Mouse (Mus musculus): ENCODE measurements at regions not wholly inside any gene's neighbourhood (a gene's known extent, or its start where the extent isn't known, plus 50 kb on each side); places are given as distances from the start of the nearest gene placed in this dataset.

DNA sequence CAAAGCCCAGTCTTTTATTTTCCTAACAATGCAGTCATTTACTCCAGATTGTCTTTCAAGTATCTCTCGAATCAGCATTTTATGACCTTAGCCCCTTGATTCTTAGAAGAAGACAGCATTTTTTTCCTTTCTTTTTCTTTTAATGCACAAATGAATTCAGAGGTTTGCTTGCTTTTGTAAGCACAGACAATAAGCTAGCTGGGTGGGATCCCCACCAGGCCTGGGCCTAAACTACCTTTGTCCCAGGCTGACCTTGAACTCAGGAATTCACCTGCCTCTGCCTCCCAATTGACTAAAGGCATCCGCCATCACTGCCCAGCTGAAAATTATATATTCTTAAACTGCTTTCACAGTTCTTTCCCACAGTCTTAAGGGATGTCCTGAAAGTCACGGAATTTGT lies 195.5 kb upstream of the Ednra start:
- no peak overlapping the region for H3K9ac ChIP-seq
- no peak overlapping the region for H3K4me3 ChIP-seq
- no peak for ATAC-seq (ENCODE audit: low FRiP score, low read depth)
- no peaks in the 10 kb centered on the region for H3K36me3 ChIP-seq
- peaks cover 9% of the 10 kb centered on the region; the same call in 1 of the 2 replicates for H3K9me3 ChIP-seq
- H3K4me2 ChIP-seq (replicated peaks), result no peak overlapping the region
- no peaks in the 10 kb centered on the region for H3K4me1 ChIP-seq
- no peak overlapping the region for H3K27ac ChIP-seq
- H3K27me3 ChIP-seq (replicated peaks), result no peaks in the 10 kb centered on the region
- 77% methylated on average over 3 of the region's 3 CpGs for WGBS

DNA sequence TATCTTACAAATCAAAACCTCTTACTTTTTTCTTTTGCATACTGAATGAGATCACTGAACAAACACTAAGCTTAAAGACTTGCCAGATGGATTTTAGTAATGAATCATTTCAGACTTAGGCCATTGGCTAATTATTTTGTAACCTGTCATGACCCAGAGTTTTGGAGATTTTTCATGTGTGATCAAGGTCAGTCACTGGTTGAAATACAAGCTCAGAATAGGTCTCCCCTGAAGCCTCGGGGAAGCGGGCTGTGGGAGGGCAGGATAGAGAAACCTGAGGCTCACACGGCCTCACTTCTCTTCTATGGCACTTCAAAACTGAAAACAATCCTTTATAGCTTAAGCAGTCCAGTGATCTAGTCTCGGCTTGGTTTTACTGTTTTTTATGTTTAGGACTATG lies 197.6 kb upstream of the Ednra start:
- Histone ChIP-seq H3K4me1 (no peaks in the 10 kb centered on the region), H3K9me3 (peaks cover 9% of the 10 kb centered on the region; the same call in 1 of the 2 replicates), H3K27me3 (replicated peaks) (no peaks in the 10 kb centered on the region), H3K27ac (no peak overlapping the region), H3K4me3 (no peak overlapping the region), H3K4me2 (replicated peaks) (no peak overlapping the region), H3K36me3 (no peaks in the 10 kb centered on the region), H3K9ac (no peak overlapping the region)
- 80% methylated on average over 4 of the region's 4 CpGs for WGBS
- ATAC-seq (ENCODE audit: low FRiP score, low read depth), result no peak

DNA sequence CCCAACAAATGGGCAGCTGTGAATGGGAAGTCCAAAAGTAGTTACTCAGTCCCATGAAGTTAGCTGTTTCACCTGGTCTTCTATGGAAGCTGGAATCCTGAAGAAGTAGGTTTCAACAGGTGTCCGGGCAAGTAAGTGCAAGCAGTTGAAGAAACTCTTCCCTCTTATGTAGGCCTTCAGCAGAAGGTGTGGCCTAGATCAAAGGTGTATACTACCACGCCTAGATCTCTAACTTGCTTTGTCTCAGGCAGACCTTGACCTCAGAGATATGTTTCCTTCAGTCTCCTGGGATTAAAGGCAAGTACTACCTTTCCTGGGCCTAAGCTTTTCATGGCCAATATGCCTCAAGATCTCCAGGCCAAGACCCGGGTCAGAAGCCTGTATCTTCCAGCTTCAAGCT lies 223.4 kb upstream of the Ednra start:
- no peak overlapping the region for H3K9ac ChIP-seq
- 93% methylated on average over 3 of the region's 3 CpGs for WGBS
- H3K4me1 ChIP-seq, result no peaks in the 10 kb centered on the region
- ATAC-seq (ENCODE audit: low FRiP score, low read depth), result no peak
- no peaks in the 10 kb centered on the region for H3K27me3 ChIP-seq (replicated peaks)
- H3K27ac ChIP-seq, result no peak overlapping the region
- no peaks in the 10 kb centered on the region for H3K36me3 ChIP-seq
- no peak overlapping the region for H3K4me3 ChIP-seq
- H3K9me3 ChIP-seq, result no peaks in the 10 kb centered on the region
- H3K4me2 ChIP-seq (replicated peaks), result no peak overlapping the region

DNA sequence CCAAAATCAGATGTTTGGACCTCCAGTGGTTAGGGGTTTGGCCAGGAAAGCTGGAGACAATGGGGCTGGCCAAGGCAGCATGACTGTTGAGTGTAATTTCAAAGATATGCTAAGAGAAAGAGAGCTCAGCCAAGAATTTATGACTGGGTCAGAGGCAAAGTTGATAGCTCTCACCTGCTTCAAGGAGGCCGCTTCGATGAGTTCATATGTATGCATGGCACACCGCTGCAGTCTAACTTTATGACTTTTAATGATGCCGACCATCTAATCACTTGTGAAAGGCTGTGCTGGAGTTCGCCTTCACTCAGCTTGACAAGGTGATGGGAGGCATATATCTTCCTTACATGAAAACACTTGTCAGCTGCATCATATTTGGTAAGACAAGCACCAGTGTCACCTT lies 225.4 kb upstream of the Ednra start:
- Histone ChIP-seq H3K27ac (no peak overlapping the region), H3K4me1 (no peaks in the 10 kb centered on the region), H3K4me2 (replicated peaks) (no peak overlapping the region), H3K4me3 (no peak overlapping the region), H3K9me3 (no peaks in the 10 kb centered on the region), H3K27me3 (replicated peaks) (no peaks in the 10 kb centered on the region), H3K9ac (no peak overlapping the region), H3K36me3 (no peaks in the 10 kb centered on the region)
- ATAC-seq (ENCODE audit: low FRiP score, low read depth), result no peak
- WGBS, result 73% methylated on average over 5 of the region's 5 CpGs

DNA sequence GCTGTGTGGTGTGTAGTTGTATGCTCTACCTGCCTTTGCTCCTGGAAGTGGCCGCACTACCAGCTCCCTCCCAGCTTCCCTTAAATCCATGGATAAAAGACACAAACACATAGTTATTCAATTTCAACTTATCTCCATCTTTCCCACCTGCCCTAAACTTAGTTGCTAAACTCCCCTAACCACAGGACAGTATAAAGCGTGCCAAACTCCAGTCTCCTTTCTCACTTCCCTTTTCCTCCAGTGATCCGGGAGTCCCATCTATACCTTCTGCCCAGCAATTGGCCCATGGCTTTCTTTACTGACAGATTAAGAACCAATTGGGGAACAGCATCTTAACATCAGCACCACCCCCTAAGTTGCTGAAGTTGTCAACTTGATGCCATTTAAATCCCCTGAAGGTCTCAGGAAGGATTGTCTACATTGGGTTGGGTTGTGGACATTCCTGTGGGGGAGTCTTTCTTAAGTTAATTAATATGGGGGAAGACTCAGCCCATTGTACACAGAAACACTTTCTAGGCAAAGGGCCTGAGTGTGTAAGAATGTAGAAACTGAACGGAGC lies 234.6 kb upstream of the Ednra start:
- Histone ChIP-seq H3K36me3 (no peaks in the 10 kb centered on the region), H3K9me3 (no peaks in the 10 kb centered on the region), H3K27ac (no peak overlapping the region), H3K4me1 (no peaks in the 10 kb centered on the region), H3K4me2 (replicated peaks) (no peak overlapping the region), H3K27me3 (replicated peaks) (no peaks in the 10 kb centered on the region), H3K9ac (no peak overlapping the region), H3K4me3 (no peak overlapping the region)
- 91% methylated on average over 4 of the region's 4 CpGs for WGBS
- ATAC-seq (ENCODE audit: low FRiP score, low read depth), result no peak

DNA sequence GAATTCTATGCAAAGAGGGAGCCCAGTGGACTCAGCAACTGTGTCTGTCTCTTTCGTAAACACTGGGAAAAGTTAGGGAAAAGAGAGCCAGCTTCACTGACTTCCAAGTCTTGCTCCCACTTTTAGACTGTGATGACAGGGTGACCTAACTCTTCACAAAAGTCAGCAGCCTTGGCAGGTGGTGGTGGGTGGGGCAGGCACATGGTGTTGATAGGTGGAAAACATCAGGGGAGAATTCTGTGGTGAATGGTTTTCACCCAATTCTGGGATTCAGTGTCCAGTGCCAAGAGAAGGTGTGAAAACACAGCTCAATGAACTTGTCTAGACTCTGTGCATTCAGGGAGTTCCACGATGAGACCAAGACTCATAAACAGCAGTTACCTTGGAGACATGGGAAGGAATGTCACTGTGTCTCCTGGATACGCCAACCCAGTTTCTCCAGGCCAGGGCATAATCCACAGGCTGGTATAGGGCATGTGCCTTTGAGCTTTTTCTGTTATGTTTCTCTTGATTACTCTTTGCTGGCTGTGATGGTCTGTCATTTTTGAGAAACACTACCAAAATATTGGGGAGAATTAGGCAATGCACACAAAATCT lies 238.9 kb upstream of the Ednra start:
- Histone ChIP-seq H3K9ac (no peak overlapping the region), H3K9me3 (no peaks in the 10 kb centered on the region), H3K27me3 (replicated peaks) (no peaks in the 10 kb centered on the region), H3K4me1 (no peaks in the 10 kb centered on the region), H3K36me3 (no peaks in the 10 kb centered on the region), H3K4me2 (replicated peaks) (no peak overlapping the region), H3K27ac (no peak overlapping the region), H3K4me3 (no peak overlapping the region)
- ATAC-seq (ENCODE audit: low FRiP score, low read depth), result peak; percentile 29; the same call in 1 of the 2 replicates
- WGBS, result 47% methylated on average over 3 of the region's 3 CpGs

DNA sequence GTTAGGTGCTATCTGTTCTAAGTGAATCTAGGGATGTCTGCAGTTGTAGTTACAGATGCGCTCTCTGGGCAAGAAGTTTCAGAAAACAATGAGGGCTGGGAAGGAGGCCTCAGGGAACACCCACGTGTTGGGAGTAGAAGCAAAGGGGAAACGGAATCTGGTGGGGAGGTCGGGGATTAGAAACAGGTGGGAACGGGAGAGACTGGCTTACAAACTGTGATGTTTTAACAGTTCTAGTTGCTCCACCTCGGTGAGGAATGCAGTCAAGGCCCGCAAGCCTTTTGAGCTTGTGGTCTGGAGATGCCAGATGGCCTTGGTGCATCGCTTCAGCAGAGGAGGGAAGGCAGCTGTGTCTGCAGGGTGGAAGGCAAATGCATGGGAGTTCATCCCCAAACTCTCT lies 242.7 kb upstream of the Ttc29 start:
- no peak overlapping the region for H3K27ac ChIP-seq
- H3K27me3 ChIP-seq (replicated peaks), result no peaks in the 10 kb centered on the region
- no peaks in the 10 kb centered on the region for H3K36me3 ChIP-seq
- H3K4me3 ChIP-seq, result no peak overlapping the region
- no peaks in the 10 kb centered on the region for H3K9me3 ChIP-seq
- WGBS, result 75% methylated on average over 8 of the region's 8 CpGs
- no peak for ATAC-seq (ENCODE audit: low FRiP score, low read depth)
- H3K4me1 ChIP-seq, result no peaks in the 10 kb centered on the region
- no peak overlapping the region for H3K4me2 ChIP-seq (replicated peaks)
- no peak overlapping the region for H3K9ac ChIP-seq

DNA sequence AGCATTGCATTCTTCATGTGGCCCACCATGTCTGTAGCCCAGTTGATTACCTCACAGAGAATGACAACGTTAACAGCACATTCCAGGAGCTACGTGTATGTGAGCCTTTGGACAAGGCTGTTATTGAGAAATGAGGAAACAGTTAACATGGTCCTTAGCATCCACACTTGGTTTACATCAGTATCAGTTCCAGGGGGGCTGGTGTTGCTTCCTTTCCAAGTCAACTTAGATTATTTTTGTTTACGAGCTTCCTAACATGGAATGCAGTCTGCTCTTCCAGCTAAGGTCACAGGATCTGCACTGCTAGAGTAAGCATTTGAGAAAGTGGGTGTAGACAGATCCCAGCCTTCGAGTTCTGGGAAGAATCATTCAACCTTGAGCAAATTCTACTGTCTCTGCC lies 239.4 kb upstream of the Ttc29 start:
- no peak for ATAC-seq (ENCODE audit: low FRiP score, low read depth)
- no peak overlapping the region for H3K4me3 ChIP-seq
- H3K4me2 ChIP-seq (replicated peaks), result no peak overlapping the region
- H3K9ac ChIP-seq, result no peak overlapping the region
- WGBS, result 87% methylated on average over 4 of the region's 4 CpGs
- no peaks in the 10 kb centered on the region for H3K27me3 ChIP-seq (replicated peaks)
- no peaks in the 10 kb centered on the region for H3K36me3 ChIP-seq
- no peaks in the 10 kb centered on the region for H3K9me3 ChIP-seq
- H3K4me1 ChIP-seq, result no peaks in the 10 kb centered on the region
- H3K27ac ChIP-seq, result no peak overlapping the region

DNA sequence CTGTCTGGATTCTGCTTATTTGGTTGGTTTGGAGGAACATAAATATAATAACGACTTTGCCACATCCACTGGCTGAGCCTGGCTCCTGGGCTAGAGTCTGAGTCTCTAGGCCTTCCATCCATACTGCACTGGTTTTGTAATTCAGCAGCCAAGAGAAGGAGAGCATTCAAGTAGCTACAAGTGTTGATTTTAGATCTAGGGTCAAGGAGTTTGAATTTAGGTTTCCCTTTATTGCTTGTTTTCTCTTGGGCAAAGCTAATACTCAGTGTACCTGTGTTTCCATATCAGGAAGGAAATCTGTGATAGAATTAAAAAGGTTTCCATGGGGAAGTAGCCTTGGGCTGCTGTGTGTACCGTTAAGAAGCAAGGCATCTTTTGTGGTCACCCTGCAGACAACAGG lies 234.0 kb upstream of the Ttc29 start:
- H3K36me3 ChIP-seq, result no peaks in the 10 kb centered on the region
- no peaks in the 10 kb centered on the region for H3K27me3 ChIP-seq (replicated peaks)
- no peak for ATAC-seq (ENCODE audit: low FRiP score, low read depth)
- no peak overlapping the region for H3K9ac ChIP-seq
- H3K9me3 ChIP-seq, result no peaks in the 10 kb centered on the region
- 76% methylated on average over 2 of the region's 2 CpGs for WGBS
- no peaks in the 10 kb centered on the region for H3K4me1 ChIP-seq
- H3K4me2 ChIP-seq (replicated peaks), result no peak overlapping the region
- H3K4me3 ChIP-seq, result no peak overlapping the region
- H3K27ac ChIP-seq, result no peak overlapping the region

DNA sequence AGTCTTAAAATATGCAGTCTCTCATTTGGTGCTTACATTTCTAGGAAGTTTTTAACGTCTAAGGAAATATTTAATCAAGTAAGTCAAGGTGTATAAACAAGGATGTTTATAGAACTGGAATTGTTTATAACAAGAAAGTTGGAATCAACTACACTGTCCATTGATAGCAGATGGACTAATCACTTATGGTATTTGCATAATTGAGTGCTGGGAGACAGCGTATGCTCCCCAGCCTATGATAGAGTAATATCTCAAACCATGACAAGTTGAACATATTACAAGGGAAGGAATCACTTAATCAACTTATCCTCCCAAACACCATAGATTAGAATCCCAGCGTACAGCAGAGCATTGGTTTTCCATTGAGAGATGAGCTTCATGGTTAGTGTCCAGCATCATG lies 232.4 kb upstream of the Ttc29 start:
- H3K4me1 ChIP-seq, result no peaks in the 10 kb centered on the region
- H3K9me3 ChIP-seq, result no peaks in the 10 kb centered on the region
- no peak overlapping the region for H3K27ac ChIP-seq
- no peaks in the 10 kb centered on the region for H3K36me3 ChIP-seq
- no peaks in the 10 kb centered on the region for H3K27me3 ChIP-seq (replicated peaks)
- no peak for ATAC-seq (ENCODE audit: low FRiP score, low read depth)
- H3K9ac ChIP-seq, result no peak overlapping the region
- no peak overlapping the region for H3K4me2 ChIP-seq (replicated peaks)
- 88% methylated on average over 3 of the region's 3 CpGs for WGBS
- H3K4me3 ChIP-seq, result no peak overlapping the region

DNA sequence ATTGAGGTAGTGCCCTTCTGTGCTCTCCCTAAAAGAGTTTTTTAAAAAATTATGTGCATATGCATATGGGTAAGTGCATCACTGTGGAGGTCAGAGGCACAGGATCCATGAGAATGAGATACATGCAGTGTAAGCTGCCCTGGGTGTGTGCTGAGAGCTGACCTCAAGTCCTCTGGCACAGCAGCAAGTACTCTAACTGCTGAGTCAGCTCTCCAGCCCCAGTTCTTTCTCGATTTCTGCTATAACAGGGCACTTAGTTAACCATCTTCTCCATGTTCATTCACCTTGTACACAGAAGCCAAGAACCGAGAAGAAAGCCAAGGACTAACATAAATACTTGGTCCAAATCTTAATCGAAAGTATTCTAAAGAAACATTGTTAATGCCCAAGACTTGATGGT lies 231.1 kb upstream of the Ttc29 start:
- H3K27me3 ChIP-seq (replicated peaks), result no peaks in the 10 kb centered on the region

DNA sequence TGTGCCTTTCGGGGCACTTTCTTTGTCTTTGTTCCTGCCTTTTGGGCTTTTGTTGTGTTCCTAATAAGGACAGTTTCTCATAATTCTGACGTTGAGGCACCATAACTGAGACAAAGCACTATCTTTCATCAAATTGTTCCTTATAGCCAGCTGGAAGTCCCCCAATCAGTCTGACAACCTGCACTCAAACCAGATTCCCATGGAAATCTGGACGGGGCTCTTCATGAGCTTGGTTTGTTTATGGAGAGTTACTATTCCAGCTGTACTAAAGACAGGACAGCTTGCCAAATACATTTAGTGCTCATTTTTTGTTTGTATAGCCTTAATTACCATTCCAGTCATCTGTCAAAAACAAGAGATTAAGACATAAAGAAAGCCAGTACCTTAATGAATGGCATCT lies 229.6 kb upstream of the Ttc29 start:
- no peaks in the 10 kb centered on the region for H3K27me3 ChIP-seq (replicated peaks)
- no peaks in the 10 kb centered on the region for H3K36me3 ChIP-seq
- ATAC-seq (ENCODE audit: low FRiP score, low read depth), result no peak
- no peaks in the 10 kb centered on the region for H3K9me3 ChIP-seq
- no peak overlapping the region for H3K4me2 ChIP-seq (replicated peaks)
- WGBS, result 76% methylated on average over 3 of the region's 3 CpGs
- no peak overlapping the region for H3K9ac ChIP-seq
- no peak overlapping the region for H3K4me3 ChIP-seq
- H3K27ac ChIP-seq, result no peak overlapping the region
- no peaks in the 10 kb centered on the region for H3K4me1 ChIP-seq

More for the DNA sequence above, 231.1 kb upstream of the Ttc29 start:
- H3K4me2 ChIP-seq (replicated peaks), result no peak overlapping the region
- no peaks in the 10 kb centered on the region for H3K4me1 ChIP-seq
- H3K4me3 ChIP-seq, result no peak overlapping the region
- H3K9ac ChIP-seq, result no peak overlapping the region
- H3K27ac ChIP-seq, result no peak overlapping the region
- WGBS, result 80% methylated on average over 3 of the region's 3 CpGs
- H3K9me3 ChIP-seq, result no peaks in the 10 kb centered on the region
- H3K36me3 ChIP-seq, result no peaks in the 10 kb centered on the region
- no peak for ATAC-seq (ENCODE audit: low FRiP score, low read depth)

DNA sequence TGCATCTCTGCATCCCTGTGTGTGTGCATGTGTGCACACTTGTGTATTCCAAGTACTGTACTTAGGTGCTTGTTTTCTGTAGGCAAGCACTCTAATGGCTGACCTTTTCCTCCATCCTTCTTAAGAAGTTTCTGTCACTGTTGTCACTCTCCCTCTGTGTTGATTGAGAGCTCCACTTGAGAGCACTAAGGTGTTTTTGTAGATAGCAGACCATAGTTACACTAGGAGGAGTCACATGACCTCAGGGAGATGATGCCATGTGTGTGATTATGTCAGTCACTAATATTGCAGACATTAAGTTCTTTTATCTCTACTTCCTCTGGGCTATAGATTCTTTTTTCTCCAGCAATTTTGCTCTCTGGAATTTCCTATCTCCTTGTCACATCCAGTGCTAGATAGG lies 225.9 kb upstream of the Ttc29 start:
- H3K27me3 ChIP-seq (replicated peaks), result no peaks in the 10 kb centered on the region
- no peak for ATAC-seq (ENCODE audit: low FRiP score, low read depth)
- no peak overlapping the region for H3K4me3 ChIP-seq
- H3K9me3 ChIP-seq, result no peaks in the 10 kb centered on the region
- no peaks in the 10 kb centered on the region for H3K36me3 ChIP-seq
- H3K4me1 ChIP-seq, result no peaks in the 10 kb centered on the region
- H3K4me2 ChIP-seq (replicated peaks), result no peak overlapping the region
- H3K9ac ChIP-seq, result no peak overlapping the region
- no peak overlapping the region for H3K27ac ChIP-seq
